Mouse (Mus musculus): ENCODE data around the gene Nova2. TPM values are rescaled to one million over a fixed set of nuclear protein-coding genes. Genes with fewer than 3 reads are reported as not detected.

The Nova2 gene
- polyA plus RNA-seq, 1 experiment from 2014 or later, result 17.6 TPM

DNA sequence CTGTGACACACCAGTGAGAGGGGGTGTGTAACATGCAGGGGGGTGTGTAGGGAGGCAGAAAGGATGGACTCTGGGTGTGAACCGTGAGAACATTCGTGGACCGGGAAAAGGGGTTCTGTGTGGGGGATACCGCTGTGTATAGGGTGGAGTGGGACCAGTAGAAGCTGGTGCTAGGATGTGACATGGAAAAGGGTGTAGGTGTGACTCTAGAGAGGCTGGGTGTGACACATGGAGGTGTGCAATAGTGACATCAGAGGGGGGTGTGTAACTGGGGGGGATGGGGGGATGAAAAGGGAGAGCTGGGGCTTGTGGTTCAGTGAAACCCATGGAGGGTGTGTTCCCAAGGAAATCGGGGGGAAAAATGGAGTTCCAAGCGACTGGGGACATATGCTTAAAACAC, 1.2 kb downstream of the Nova2 start:
- peak overlapping the region; percentile 66 for H3K4me2 ChIP-seq (replicated peaks)
- no peak; the same call in 1 of the 2 replicates for ATAC-seq (replicated peaks)
- no peaks in the 10 kb centered on the region for H3K9me3 ChIP-seq
- peak overlapping the region; percentile 94 for H3K27ac ChIP-seq (replicated peaks)
- H3K9ac ChIP-seq (replicated peaks), result peak overlapping the region; percentile 99
- no peaks in the 10 kb centered on the region for H3K27me3 ChIP-seq
- H3K4me1 ChIP-seq, result peaks cover 79% of the 10 kb centered on the region
- no peaks in the 10 kb centered on the region for H3K36me3 ChIP-seq
- WGBS, result 37% methylated on average over 6 of the region's 6 CpGs
- peak overlapping the region; percentile 96 for H3K4me3 ChIP-seq

DNA sequence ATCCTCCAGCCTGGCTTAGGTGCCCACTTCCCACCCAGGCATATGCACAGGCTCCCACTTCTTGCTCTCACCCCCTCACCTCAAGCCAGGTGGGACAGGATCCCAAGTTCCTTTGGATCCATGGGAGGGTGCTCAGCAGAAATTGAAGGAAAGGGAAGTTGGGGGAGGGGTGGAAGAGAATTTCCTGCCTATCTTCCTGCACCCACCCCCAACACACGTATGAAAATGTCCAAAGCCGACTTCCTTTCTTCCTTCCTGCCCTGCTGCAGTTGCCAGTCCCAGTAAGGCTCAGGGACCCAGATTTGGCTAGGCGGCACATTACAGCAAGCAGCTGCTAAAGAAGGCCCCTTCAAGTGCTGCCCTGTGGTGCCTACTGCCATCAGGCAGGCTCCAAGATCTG, 2.1 kb downstream of the Nova2 start:
- Histone ChIP-seq H3K4me3 (peak overlapping the region; percentile 96), H3K27ac (replicated peaks) (peak overlapping the region; percentile 94), H3K9ac (replicated peaks) (peak overlapping the region; percentile 99; the same call in 1 of the 2 replicates), H3K4me1 (peaks cover 72% of the 10 kb centered on the region), H3K4me2 (replicated peaks) (peak overlapping the region; percentile 66), H3K27me3 (no peaks in the 10 kb centered on the region), H3K36me3 (no peaks in the 10 kb centered on the region), H3K9me3 (no peaks in the 10 kb centered on the region)
- 56% methylated on average over 3 of the region's 3 CpGs for WGBS
- no peak for ATAC-seq (replicated peaks)

DNA sequence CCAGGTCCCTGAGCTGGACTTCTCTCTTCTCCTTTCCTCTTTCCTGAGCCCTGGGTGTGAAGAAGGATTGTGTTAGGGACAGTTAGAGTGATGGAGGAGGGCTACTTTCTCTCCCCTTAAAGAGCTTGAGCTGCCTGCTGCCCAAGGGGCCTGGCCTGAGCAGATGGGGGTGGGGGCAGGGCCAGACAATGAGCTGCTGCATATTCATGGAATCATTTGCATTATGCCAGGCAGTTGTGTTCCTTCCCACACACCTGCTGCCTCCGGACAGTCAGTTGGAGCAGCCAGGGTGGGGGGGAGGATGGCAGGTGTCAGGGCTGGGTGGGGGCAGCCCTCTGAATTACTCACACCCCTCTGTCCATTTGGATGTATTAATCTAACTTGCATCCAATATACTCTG, 16.7 kb downstream of the Nova2 start:
- ATAC-seq (replicated peaks), result peak; percentile 76
- H3K27ac ChIP-seq (replicated peaks), result peak overlapping the region; percentile 73
- peak overlapping the region; percentile 5; the same call in 1 of the 2 replicates for H3K4me2 ChIP-seq (replicated peaks)
- H3K9ac ChIP-seq (replicated peaks), result no peak overlapping the region
- H3K4me1 ChIP-seq, result peaks cover 30% of the 10 kb centered on the region
- WGBS, result 4% methylated on average over 1 of the region's 1 CpGs
- H3K27me3 ChIP-seq, result no peaks in the 10 kb centered on the region
- H3K9me3 ChIP-seq, result no peaks in the 10 kb centered on the region
- H3K4me3 ChIP-seq, result no peak overlapping the region
- peaks cover 25% of the 10 kb centered on the region for H3K36me3 ChIP-seq

DNA sequence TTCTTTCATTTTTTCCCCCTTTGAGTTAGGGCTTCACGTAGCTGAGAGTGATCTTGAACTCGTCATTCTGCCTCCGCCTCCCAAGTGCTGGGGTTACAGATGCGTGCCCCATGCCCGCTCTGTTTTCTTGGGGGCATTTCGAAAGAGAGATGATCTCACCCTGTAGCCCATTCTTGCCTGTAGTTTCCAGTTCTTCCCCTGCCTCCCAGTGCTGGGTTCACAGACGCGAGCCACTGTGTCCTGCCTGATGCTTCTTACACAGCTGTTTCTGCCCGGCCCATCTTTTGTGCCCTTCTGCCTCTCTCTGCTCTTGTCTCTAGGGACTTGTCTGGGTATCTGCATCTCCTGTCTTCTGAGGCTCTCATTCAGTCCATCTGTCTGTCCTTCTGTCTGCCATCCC, 17.1 kb downstream of the Nova2 start:
- Histone ChIP-seq H3K4me2 (replicated peaks) (no peak overlapping the region), H3K4me1 (peaks cover 30% of the 10 kb centered on the region), H3K9me3 (no peaks in the 10 kb centered on the region), H3K27me3 (no peaks in the 10 kb centered on the region), H3K36me3 (peaks cover 29% of the 10 kb centered on the region), H3K9ac (replicated peaks) (no peak overlapping the region), H3K4me3 (no peak overlapping the region), H3K27ac (replicated peaks) (peak overlapping the region; percentile 73)
- ATAC-seq (replicated peaks), result peak; percentile 34
- 38% methylated on average over 9 of the region's 9 CpGs for whole genome bisulfite sequencing

DNA sequence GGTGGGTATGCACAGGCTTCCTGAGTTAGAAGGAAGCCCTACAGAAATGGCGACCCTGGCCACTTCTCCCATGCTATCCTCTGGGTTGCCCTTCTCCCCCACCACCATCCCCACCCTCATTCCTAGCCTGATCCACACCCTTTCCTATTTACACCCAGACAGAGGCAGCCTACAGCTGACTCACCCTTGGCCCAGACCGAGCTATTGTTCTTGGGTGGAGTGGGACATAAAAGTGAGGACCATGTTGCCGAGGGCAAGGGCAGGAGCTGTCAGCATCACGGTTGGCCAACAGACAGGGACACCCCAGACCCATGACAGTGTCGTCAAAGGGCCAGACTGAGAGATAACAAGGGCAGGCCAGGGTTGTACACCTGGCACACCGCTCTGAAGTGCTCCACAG, 22.5 kb downstream of the Nova2 start:
- 52% methylated on average over 6 of the region's 6 CpGs for WGBS
- H3K36me3 ChIP-seq, result peaks cover 44% of the 10 kb centered on the region
- peak overlapping the region; percentile 15; the same call in 1 of the 2 replicates for H3K9ac ChIP-seq (replicated peaks)
- no peak overlapping the region for H3K4me3 ChIP-seq
- H3K4me2 ChIP-seq (replicated peaks), result no peak overlapping the region
- ATAC-seq (replicated peaks), result no peak
- H3K27ac ChIP-seq (replicated peaks), result peak overlapping the region; percentile 83
- no peaks in the 10 kb centered on the region for H3K27me3 ChIP-seq
- H3K9me3 ChIP-seq, result no peaks in the 10 kb centered on the region
- H3K4me1 ChIP-seq, result peaks cover 44% of the 10 kb centered on the region

DNA sequence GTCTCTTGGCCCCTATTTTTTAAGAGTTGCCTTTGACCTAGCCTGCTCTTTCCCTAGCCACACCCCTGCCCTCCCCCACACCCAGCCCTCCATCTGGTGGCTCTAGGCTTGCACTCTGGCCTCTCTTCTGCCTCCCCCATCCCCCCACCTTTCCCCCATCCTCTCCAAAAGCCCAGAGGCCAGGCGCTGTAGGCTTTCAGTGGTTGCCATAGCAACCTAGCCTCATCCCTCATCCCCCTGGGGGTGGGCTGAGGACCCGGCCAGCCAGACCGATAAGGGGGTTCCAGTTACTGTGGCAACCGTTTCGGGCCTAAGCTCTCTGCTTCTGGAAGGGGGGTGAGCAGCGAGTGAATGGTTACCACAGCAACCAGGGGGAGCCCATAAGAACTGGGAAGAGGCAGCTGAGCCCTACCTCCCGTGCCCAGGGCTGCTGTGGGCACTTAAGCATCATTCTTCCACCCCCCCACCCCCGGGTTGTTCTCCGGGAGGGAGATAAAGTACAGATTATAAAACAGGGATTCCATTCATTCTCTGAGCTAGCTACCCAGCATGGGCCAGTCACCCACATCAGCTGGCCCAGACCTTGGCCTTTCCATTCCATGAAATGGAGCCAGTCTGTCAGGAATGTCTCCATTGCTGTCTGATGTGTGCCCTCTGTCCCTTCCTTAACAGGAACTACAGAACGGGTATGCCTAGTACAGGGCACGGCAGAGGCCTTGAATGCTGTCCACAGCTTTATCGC, 24.3 kb downstream of the Nova2 start:
- H3K27me3 ChIP-seq, result no peaks in the 10 kb centered on the region
- H3K4me2 ChIP-seq (replicated peaks), result peak overlapping the region; percentile 27
- H3K9ac ChIP-seq (replicated peaks), result peak overlapping the region; percentile 9; the same call in 1 of the 2 replicates
- WGBS, result 12% methylated on average over 12 of the region's 12 CpGs
- H3K36me3 ChIP-seq, result peaks cover 53% of the 10 kb centered on the region
- no peaks in the 10 kb centered on the region for H3K9me3 ChIP-seq
- ATAC-seq (replicated peaks), result peak; percentile 88
- peak overlapping the region; percentile 22; the same call in 1 of the 2 replicates for H3K4me3 ChIP-seq
- peak overlapping the region; percentile 83 for H3K27ac ChIP-seq (replicated peaks)
- peaks cover 38% of the 10 kb centered on the region for H3K4me1 ChIP-seq

DNA sequence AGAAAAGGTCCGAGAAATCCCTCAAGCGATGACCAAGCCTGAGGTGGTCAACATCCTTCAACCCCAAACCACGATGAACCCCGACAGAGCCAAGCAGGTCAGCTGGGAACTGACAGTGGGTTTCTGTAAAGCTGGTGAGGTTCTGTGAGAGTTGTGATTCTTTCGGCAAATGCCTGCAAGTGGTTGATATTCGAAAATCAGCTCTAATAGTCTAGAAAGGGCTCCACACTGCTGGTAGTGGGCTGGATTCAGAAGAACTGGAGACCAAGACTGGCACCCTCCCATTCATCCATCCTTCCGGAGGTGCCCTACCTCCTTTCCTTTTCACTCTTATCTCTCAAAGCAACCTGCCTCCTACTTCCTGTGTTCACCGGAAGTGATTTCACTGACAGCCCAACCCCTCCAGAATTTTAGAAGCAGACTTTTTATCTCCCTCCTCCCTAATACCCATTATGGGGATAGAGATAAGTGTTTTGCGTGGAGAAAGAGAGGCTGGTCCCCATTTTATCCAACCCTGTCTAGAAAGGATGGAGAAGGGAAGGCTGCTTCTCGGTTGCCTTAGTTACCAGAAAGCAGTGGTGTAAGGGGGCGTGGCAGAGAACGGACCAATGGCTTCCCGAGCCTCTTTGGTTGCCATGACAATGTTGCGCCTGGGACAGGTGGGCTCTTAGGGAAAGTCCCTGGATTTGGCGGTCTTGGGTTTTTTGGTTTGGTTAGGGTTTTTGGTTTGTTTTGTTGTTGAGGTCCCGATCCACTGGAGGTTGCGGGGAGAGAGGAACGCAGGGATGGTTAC, 25.0 kb downstream of the Nova2 start:
- Histone ChIP-seq H3K27ac (replicated peaks) (peak overlapping the region; percentile 83), H3K4me2 (replicated peaks) (peak overlapping the region; percentile 27), H3K36me3 (peaks cover 51% of the 10 kb centered on the region), H3K4me1 (peaks cover 38% of the 10 kb centered on the region), H3K9ac (replicated peaks) (peak overlapping the region; percentile 9; the same call in 1 of the 2 replicates), H3K9me3 (no peaks in the 10 kb centered on the region), H3K27me3 (no peaks in the 10 kb centered on the region), H3K4me3 (peak overlapping the region; percentile 22)
- WGBS, result 13% methylated on average over 18 of the region's 18 CpGs
- ATAC-seq (replicated peaks), result peak; percentile 24; the same call in 1 of the 2 replicates

DNA sequence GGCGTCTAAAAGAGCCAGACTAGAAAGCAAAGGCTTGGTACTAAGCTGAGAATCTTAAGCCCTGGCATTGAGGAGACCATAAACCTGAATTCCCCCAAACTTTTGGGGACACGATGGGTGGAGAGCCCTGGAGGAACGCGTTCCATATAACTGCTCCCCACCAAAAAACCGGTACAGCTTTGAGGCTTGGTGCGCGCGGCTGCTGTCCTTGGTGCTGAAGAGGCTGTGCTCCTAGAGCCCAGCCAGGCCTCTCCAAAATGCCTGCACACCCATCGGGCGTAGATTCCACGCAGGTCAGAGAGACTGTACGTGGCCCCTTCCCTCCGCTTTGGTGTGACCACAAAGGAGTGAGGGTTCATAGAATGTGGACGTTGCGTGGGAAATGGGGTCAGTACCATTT, 25.7 kb downstream of the Nova2 start:
- H3K9me3 ChIP-seq, result no peaks in the 10 kb centered on the region
- no peaks in the 10 kb centered on the region for H3K27me3 ChIP-seq
- peak overlapping the region; percentile 27; the same call in 1 of the 2 replicates for H3K4me2 ChIP-seq (replicated peaks)
- ATAC-seq (replicated peaks), result no peak
- H3K9ac ChIP-seq (replicated peaks), result no peak overlapping the region
- no peak overlapping the region for H3K4me3 ChIP-seq
- peak overlapping the region; percentile 83 for H3K27ac ChIP-seq (replicated peaks)
- H3K36me3 ChIP-seq, result peaks cover 53% of the 10 kb centered on the region
- peaks cover 40% of the 10 kb centered on the region for H3K4me1 ChIP-seq
- WGBS, result 20% methylated on average over 15 of the region's 15 CpGs

DNA sequence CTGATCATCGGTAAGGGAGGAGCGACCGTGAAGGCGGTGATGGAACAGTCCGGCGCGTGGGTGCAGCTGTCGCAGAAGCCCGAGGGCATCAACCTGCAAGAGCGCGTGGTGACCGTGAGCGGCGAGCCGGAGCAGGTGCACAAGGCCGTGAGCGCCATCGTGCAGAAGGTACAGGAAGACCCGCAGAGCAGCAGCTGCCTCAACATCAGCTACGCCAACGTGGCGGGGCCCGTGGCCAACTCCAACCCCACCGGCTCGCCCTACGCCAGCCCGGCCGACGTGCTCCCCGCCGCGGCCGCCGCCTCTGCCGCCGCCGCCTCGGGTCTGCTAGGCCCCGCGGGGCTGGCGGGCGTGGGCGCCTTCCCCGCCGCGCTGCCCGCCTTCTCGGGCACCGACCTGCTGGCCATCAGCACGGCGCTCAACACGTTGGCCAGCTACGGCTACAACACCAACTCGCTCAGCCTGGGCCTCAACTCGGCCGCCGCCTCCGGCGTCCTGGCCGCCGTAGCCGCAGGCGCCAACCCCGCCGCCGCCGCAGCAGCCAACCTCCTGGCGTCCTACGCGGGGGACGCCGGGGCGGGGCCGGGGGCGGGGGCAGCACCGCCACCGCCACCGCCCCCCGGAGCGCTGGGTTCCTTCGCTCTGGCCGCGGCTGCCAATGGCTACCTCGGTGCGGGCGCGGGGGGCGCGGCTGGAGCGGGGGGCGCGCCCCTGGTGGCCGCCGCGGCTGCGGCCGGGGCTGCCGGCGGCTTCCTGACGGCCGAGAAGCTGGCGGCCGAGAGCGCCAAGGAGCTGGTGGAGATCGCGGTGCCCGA, 32.1 kb downstream of the Nova2 start:
- H3K36me3 ChIP-seq, result peaks cover 24% of the 10 kb centered on the region
- peak overlapping the region; percentile 44 for H3K9ac ChIP-seq (replicated peaks)
- ATAC-seq (replicated peaks), result peak; percentile 33; the same call in 1 of the 2 replicates
- H3K4me3 ChIP-seq, result peak overlapping the region; percentile 38
- WGBS, result under 1% methylated on average over 103 of the region's 107 CpGs
- H3K4me2 ChIP-seq (replicated peaks), result peak overlapping the region; percentile 59
- peaks cover 36% of the 10 kb centered on the region for H3K4me1 ChIP-seq
- no peaks in the 10 kb centered on the region for H3K27me3 ChIP-seq
- no peaks in the 10 kb centered on the region for H3K9me3 ChIP-seq
- H3K27ac ChIP-seq (replicated peaks), result peak overlapping the region; percentile 48

DNA sequence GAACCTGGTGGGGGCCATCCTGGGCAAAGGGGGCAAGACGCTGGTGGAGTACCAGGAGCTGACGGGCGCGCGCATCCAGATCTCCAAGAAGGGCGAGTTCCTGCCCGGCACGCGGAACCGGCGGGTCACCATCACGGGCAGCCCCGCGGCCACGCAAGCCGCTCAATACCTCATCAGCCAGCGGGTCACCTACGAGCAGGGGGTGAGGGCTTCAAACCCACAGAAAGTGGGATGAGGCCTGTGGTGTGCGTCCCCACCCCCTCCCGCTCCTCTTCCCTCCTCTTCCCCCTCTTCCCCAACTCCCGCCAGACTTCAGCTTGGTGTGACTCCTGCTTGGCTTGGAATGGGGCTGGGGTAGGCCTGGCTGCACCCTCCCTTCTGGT, 32.7 kb downstream of the Nova2 start:
- H3K4me1 ChIP-seq, result peaks cover 41% of the 10 kb centered on the region
- peak overlapping the region; percentile 59 for H3K4me2 ChIP-seq (replicated peaks)
- H3K27me3 ChIP-seq, result no peaks in the 10 kb centered on the region
- peaks cover 18% of the 10 kb centered on the region for H3K36me3 ChIP-seq
- H3K4me3 ChIP-seq, result peak overlapping the region; percentile 38
- ATAC-seq (replicated peaks), result 0 out of 2 replicates have a peak, but pooled peaks have one; percentile 6
- 3% methylated on average over 21 of the region's 21 CpGs for WGBS
- no peaks in the 10 kb centered on the region for H3K9me3 ChIP-seq
- no peak overlapping the region for H3K27ac ChIP-seq (replicated peaks)
- peak overlapping the region; percentile 44; the same call in 1 of the 2 replicates for H3K9ac ChIP-seq (replicated peaks)

DNA sequence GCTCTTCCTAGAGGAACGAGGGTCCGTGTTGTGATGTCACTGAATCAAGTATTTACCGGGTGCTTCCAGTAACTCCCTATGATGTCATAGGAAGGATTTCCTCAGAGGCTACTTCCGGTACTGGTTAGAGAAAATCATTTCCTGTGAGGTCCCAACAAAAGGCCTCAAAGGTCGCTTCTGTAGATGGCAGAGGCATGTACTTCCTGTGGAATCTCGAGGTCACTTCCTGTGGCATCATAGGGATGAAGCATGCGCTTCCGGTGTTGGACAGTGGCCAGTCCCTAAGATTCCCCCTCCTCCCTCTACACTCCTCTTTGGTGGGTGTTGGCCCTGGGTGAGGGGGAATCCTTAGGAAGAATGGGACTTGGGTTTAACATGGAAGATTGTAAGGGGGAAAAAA, 33.8 kb downstream of the Nova2 start:
- Histone ChIP-seq H3K36me3 (peaks cover 9% of the 10 kb centered on the region; the same call in 1 of the 2 replicates), H3K27ac (replicated peaks) (no peak overlapping the region), H3K4me1 (peaks cover 48% of the 10 kb centered on the region), H3K9me3 (no peaks in the 10 kb centered on the region), H3K4me3 (no peak overlapping the region), H3K27me3 (no peaks in the 10 kb centered on the region), H3K4me2 (replicated peaks) (no peak overlapping the region), H3K9ac (replicated peaks) (no peak overlapping the region)
- WGBS, result 67% methylated on average over 8 of the region's 8 CpGs
- ATAC-seq (replicated peaks), result no peak

Measured in forebrain, embryonic 15.5 days (tissue).